Mouse (Mus musculus) heart, adult 2 months (tissue): ENCODE measurements around the gene Efnb1.

Experiments
- CTCF ChIP-seq: fragments of 200-600 bp; IDR thresholded peaks from 2 replicates; pipeline ENCODE4 v1.8.1; 2022; ENCODE audit warnings: antibody characterized with exemption, mild to moderate bottlenecking, moderate library complexity
- EP300 ChIP-seq: fragments of 200-500 bp; IDR thresholded peaks from 2 replicates; pipeline ENCODE4 v1.6.1; 2011; ENCODE audit warnings: low read depth, low read length, control low read depth; ENCODE audit not compliant: insufficient read depth
- POLR2A ChIP-seq: fragments of 200-500 bp; IDR thresholded peaks from 2 replicates; pipeline ENCODE4 v1.6.1; 2011; ENCODE audit warnings: mild to moderate bottlenecking, low read depth, low read length, control low read depth; ENCODE audit not compliant: insufficient read depth

DNA sequence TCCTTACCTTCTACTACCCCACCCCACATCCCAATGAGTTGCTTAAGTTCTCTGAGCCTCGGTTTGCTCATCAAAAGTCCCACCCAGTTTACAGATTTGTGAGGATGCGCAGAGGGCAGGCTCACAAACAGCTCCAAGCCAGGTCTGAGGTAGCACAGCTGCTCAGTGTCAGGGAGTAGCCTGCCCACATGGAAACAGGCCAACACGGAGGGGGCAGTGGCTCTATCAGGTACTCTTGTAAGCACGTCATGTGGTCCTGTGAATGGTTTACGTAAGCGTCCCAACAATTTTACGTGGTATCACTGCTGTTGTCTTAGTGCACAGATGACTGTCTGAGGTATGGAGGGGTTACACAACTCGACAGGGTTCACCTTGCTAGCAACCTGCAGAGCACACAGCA lies 23.1 kb downstream of the Efnb1 start:
- TF ChIP-seq POLR2A: no peak
- no peak for TF ChIP-seq CTCF
- no peak for TF ChIP-seq EP300
